Mouse (Mus musculus): ENCODE data around the gene Ccdc89. TPM values are rescaled to one million over a fixed set of nuclear protein-coding genes. Genes with fewer than 3 reads are reported as not detected.

Gene Ccdc89
- total RNA-seq (2023) = under 1 TPM in 1 of 2 experiments, not detected in 1; 0.26 TPM

GRCm38 (mm10) chr7:90426020-90427001 lies at the start of gene Ccdc89:
Gene Ccdc89, plus strand, starts transcription at chr7:90426577.

GRCm38 (mm10) chr7:90442518-90443080 lies 16.2 kb downstream of the Ccdc89 start, which contains the start of gene Crebzf:
Gene Crebzf, plus strand, starts transcription at chr7:90442729.

GRCm38 (mm10) chr7:90456845-90457468 lies 30.6 kb downstream of the Ccdc89 start, which contains the start of gene Tmem126a:
Gene Tmem126a, minus strand, starts transcription at chr7:90457229.

GRCm38 (mm10) chr7:90475793-90476312 lies 49.5 kb downstream of the Ccdc89 start, which contains the start of gene Tmem126b:
Gene Tmem126b, minus strand, starts transcription at chr7:90476001.

GRCm38 (mm10) chr7:90476313-90477245 lies 50.2 kb downstream of the Ccdc89 start, which contains the start of gene Dlg2:
Gene Dlg2, plus strand, starts transcription at chr7:90476672.

Other genes with a start within 250 kb of the Ccdc89 start
- gene Ccdc83, start 160.8 kb upstream of the Ccdc89 start, total RNA-seq (2023) = not detected
- 10 to 100 TPM; 43.4 to 51.3 TPM for gene Sytl2, start 124.3 kb upstream of the Ccdc89 start, total RNA-seq (2023)
- 100 to 1,000 TPM; 162 to 182 TPM for gene Crebzf, start 16.2 kb downstream of the Ccdc89 start, total RNA-seq (2023)
- gene Tmem126a, start 30.7 kb downstream of the Ccdc89 start, total RNA-seq (2023) = 10 to 100 TPM; 25.8 to 30.3 TPM
- gene Tmem126b, start 49.4 kb downstream of the Ccdc89 start, total RNA-seq (2023) = 1 to 10 TPM; 5.1 to 6.0 TPM
- under 1 TPM; 0.64 to 0.65 TPM for gene Dlg2, start 50.1 kb downstream of the Ccdc89 start, total RNA-seq (2023)

Data from T-cell, adult 66 days (primary cell).